ENCODE assay signal across 26 mouse cellular contexts in genomic region chr14:21313561-21314342, GRCm38 (mm10).
A peak's percentile ranks its signal among the peaks of the same experiment; 100 is the strongest.
DNase-seq lines count a peak whose midpoint lies in the region; ATAC-seq and TF ChIP-seq lines count a peak whose summit lies in the region.
"Had no signal": no experiment of that assay in that cellular context is flagged by ENCODE, and none has a peak within 500 bp of the region (broad histone marks: within the 10 kb centered on the region; RNA-seq: fewer than 3 reads in every experiment).

No protein-coding gene starts in this region.

- peak overlapping the region; percentile 58 for H3K27ac ChIP-seq in gastrocnemius, adult 2 months
- peak overlapping the region; percentile 77 for H3K27ac ChIP-seq in embryonic facial prominence, embryonic 14.5 days (replicated peaks; ENCODE audit: low read depth, low read length)
- H3K27ac ChIP-seq in limb, embryonic 12.5 days = peak overlapping the region; percentile 86
- no peak overlapping the region for H3K27ac ChIP-seq in forebrain, embryonic 14.5 days (ENCODE audit: low read depth, low read length)
- H3K27ac ChIP-seq: forebrain, embryonic 15.5 days; intestine, embryonic 15.5 days; liver, embryonic 14.5 days; lung, embryonic 15.5 days had no signal

- no peak for DNase-seq in gastrocnemius, adult 2 months
- no peak for DNase-seq in gastrocnemius, postnatal 14 days
- peak; percentile 46 for DNase-seq in 416B (ENCODE audit: low read depth)
- DNase-seq in embryonic facial prominence, embryonic 14.5 days (ENCODE audit: low spot score) = peak; percentile 92
- DNase-seq in forebrain, embryonic 14.5 days (ENCODE audit: low spot score) = no peak
- no peak for DNase-seq in adrenal gland, postnatal 14 days
- DNase-seq in cerebellum, adult 9-10 months = no peak
- DNase-seq: cerebellum, adult 18-20 months; cerebellum, postnatal 25 days; heart, postnatal 4 days; kidney, adult 9 months; kidney, postnatal 14 days; left cerebral cortex, postnatal 4 days; lung, postnatal 4 days; right cerebral cortex, adult 18-20 months; thymus, adult 18-20 months; thymus, postnatal 36 days had no signal

- no peaks in the 10 kb centered on the region for H3K36me3 ChIP-seq in embryonic facial prominence, embryonic 14.5 days (ENCODE audit: control insufficient read depth, insufficient read depth, low read length)
- H3K36me3 ChIP-seq in limb, embryonic 12.5 days = no peaks in the 10 kb centered on the region
- H3K36me3 ChIP-seq in forebrain, embryonic 14.5 days (ENCODE audit: control insufficient read depth, insufficient read depth, low read length) = no peaks in the 10 kb centered on the region
- H3K36me3 ChIP-seq: forebrain, embryonic 15.5 days; intestine, embryonic 15.5 days; lung, embryonic 15.5 days had no signal

- TF ChIP-seq CTCF in gastrocnemius, adult 2 months (IDR thresholded peaks at IDR 0.05) = no peak

- no peaks in the 10 kb centered on the region for H3K27me3 ChIP-seq in embryonic facial prominence, embryonic 14.5 days (replicated peaks; ENCODE audit: control insufficient read depth, insufficient read depth, low read length)
- no peaks in the 10 kb centered on the region for H3K27me3 ChIP-seq in limb, embryonic 12.5 days
- no peaks in the 10 kb centered on the region for H3K27me3 ChIP-seq in forebrain, embryonic 14.5 days (replicated peaks; ENCODE audit: control insufficient read depth, insufficient read depth, low read length)
- H3K27me3 ChIP-seq: forebrain, embryonic 15.5 days; heart, embryonic 12.5 days; intestine, embryonic 15.5 days; lung, embryonic 15.5 days; Patski had no signal

- peaks cover 18% of the 10 kb centered on the region for H3K4me1 ChIP-seq in embryonic facial prominence, embryonic 14.5 days (ENCODE audit: control insufficient read depth, insufficient read depth, low read length)
- peaks cover 27% of the 10 kb centered on the region for H3K4me1 ChIP-seq in limb, embryonic 12.5 days (replicated peaks)
- no peaks in the 10 kb centered on the region for H3K4me1 ChIP-seq in forebrain, embryonic 14.5 days (ENCODE audit: control insufficient read depth, insufficient read depth, low read length)
- H3K4me1 ChIP-seq: intestine, embryonic 15.5 days had no signal

- peak overlapping the region; percentile 32 for H3K4me2 ChIP-seq in embryonic facial prominence, embryonic 14.5 days (ENCODE audit: low read depth, low read length)
- no peak overlapping the region for H3K4me2 ChIP-seq in limb, embryonic 12.5 days
- H3K4me2 ChIP-seq in forebrain, embryonic 14.5 days (ENCODE audit: low read length) = no peak overlapping the region
- H3K4me2 ChIP-seq: forebrain, embryonic 15.5 days; heart, embryonic 12.5 days; intestine, embryonic 15.5 days; lung, embryonic 15.5 days had no signal

- peak; percentile 87 for ATAC-seq in embryonic facial prominence, embryonic 14.5 days (ENCODE audit: low read depth)
- ATAC-seq in limb, embryonic 12.5 days (ENCODE audit: insufficient number of reproducible peaks, insufficient read depth, low FRiP score, low TSS enrichment, low read depth) = peak; percentile 76
- ATAC-seq in forebrain, embryonic 14.5 days = no peak
- ATAC-seq: forebrain, embryonic 15.5 days; hindbrain, embryonic 16.5 days; intestine, embryonic 15.5 days; midbrain, embryonic 16.5 days; Patski had no signal

- H3K9ac ChIP-seq in embryonic facial prominence, embryonic 14.5 days (ENCODE audit: low read depth, low read length) = no peak overlapping the region
- H3K9ac ChIP-seq in limb, embryonic 12.5 days (replicated peaks) = no peak overlapping the region
- no peak overlapping the region for H3K9ac ChIP-seq in forebrain, embryonic 14.5 days (ENCODE audit: low read length)
- H3K9ac ChIP-seq: forebrain, embryonic 15.5 days; heart, embryonic 12.5 days; intestine, embryonic 15.5 days; liver, embryonic 14.5 days; lung, embryonic 15.5 days had no signal

- intact Hi-C loops in gastrocnemius, adult 2 months (cut with DNase I) = loop anchor here (10.0 kb wide), 1 partner anchor 159 kb away; no protein-coding TSS in a partner anchor
- intact Hi-C loops in gastrocnemius, postnatal 14 days (cut with DNase I; ENCODE audit: low total_unique reads) = no loop called here

- H3K4me3 ChIP-seq in gastrocnemius, adult 2 months = peak overlapping the region; percentile 43
- H3K4me3 ChIP-seq in embryonic facial prominence, embryonic 14.5 days (ENCODE audit: low read depth, low read length) = no peak overlapping the region
- H3K4me3 ChIP-seq in limb, embryonic 12.5 days (replicated peaks) = no peak overlapping the region
- H3K4me3 ChIP-seq in forebrain, embryonic 14.5 days (ENCODE audit: low read depth, low read length) = no peak overlapping the region
- H3K4me3 ChIP-seq: forebrain, embryonic 15.5 days; heart, embryonic 12.5 days; intestine, embryonic 15.5 days; lung, embryonic 15.5 days had no signal

- WGBS in embryonic facial prominence, embryonic 14.5 days = 29% methylated on average over 11 of the region's 11 CpGs
- 38% methylated on average over 11 of the region's 11 CpGs for WGBS in limb, embryonic 12.5 days
- 79% methylated on average over 11 of the region's 11 CpGs for WGBS in forebrain, embryonic 14.5 days

- H3K9me3 ChIP-seq in embryonic facial prominence, embryonic 14.5 days (ENCODE audit: control insufficient read depth, low read length) = no peaks in the 10 kb centered on the region
- no peaks in the 10 kb centered on the region for H3K9me3 ChIP-seq in limb, embryonic 12.5 days
- no peaks in the 10 kb centered on the region for H3K9me3 ChIP-seq in forebrain, embryonic 14.5 days (replicated peaks; ENCODE audit: control insufficient read depth, low read length)
- H3K9me3 ChIP-seq: forebrain, embryonic 15.5 days; heart, embryonic 12.5 days; intestine, embryonic 15.5 days; lung, embryonic 15.5 days had no signal

Comparison
In these comparisons a context has a peak if more than half of its experiments do, and no peak if none do; other contexts are left out.
1. DNase-seq: peak in 416B (single experiment) and embryonic facial prominence, embryonic 14.5 days (single experiment); none in gastrocnemius, adult 2 months (single experiment), gastrocnemius, postnatal 14 days (single experiment), forebrain, embryonic 14.5 days (single experiment), adrenal gland, postnatal 14 days (single experiment) and cerebellum, adult 9-10 months (single experiment).